Comparison of ENCODE assay signal across 9 mouse cellular contexts in genomic region chr8:57429166-57429887, GRCm38 (mm10). TPM values are rescaled to one million over a fixed set of nuclear protein-coding genes. Genes with fewer than 3 reads are reported as not detected.
DNase-seq lines count a peak whose midpoint lies in the region; ATAC-seq lines count a peak whose summit lies in the region.
"Had no signal": no experiment of that assay in that cellular context is flagged by ENCODE, and none has a peak within 500 bp of the region (broad histone marks: within the 10 kb centered on the region; RNA-seq: fewer than 3 reads in every experiment).

No protein-coding gene starts in this region.

- no peak overlapping the region for H3K27ac ChIP-seq in forebrain, embryonic 12.5 days
- H3K27ac ChIP-seq in neural tube, embryonic 13.5 days (replicated peaks): no peak overlapping the region
- H3K27ac ChIP-seq: embryonic facial prominence, embryonic 12.5 days had no signal

- peak overlapping the region; percentile 39 for H3K4me2 ChIP-seq in forebrain, embryonic 12.5 days
- H3K4me2 ChIP-seq in neural tube, embryonic 13.5 days: peak overlapping the region; percentile 25; the same call in 1 of the 2 replicates
- H3K4me2 ChIP-seq: embryonic facial prominence, embryonic 12.5 days had no signal

- peak; percentile 55; the same call in 1 of the 2 replicates for ATAC-seq in forebrain, embryonic 12.5 days (ENCODE audit: low FRiP score)
- ATAC-seq in neural tube, embryonic 13.5 days (ENCODE audit: low read depth): 0 out of 2 replicates have a peak, but pooled peaks have one; percentile 42

- no peaks in the 10 kb centered on the region for H3K36me3 ChIP-seq in forebrain, embryonic 12.5 days (replicated peaks)
- H3K36me3 ChIP-seq in neural tube, embryonic 13.5 days: no peaks in the 10 kb centered on the region
- H3K36me3 ChIP-seq: embryonic facial prominence, embryonic 12.5 days had no signal

- no peak overlapping the region for H3K4me3 ChIP-seq in forebrain, embryonic 12.5 days (replicated peaks)
- H3K4me3 ChIP-seq in neural tube, embryonic 13.5 days: no peak overlapping the region
- H3K4me3 ChIP-seq: embryonic facial prominence, embryonic 12.5 days had no signal

- H3K4me1 ChIP-seq in forebrain, embryonic 12.5 days: peaks cover 9% of the 10 kb centered on the region
- 0 out of 2 replicates have a peak, but pooled peaks cover 3% of the 10 kb centered on the region for H3K4me1 ChIP-seq in neural tube, embryonic 13.5 days (replicated peaks)
- H3K4me1 ChIP-seq: embryonic facial prominence, embryonic 12.5 days had no signal

- intact Hi-C loops in heart, postnatal 14 days (cut with DNase I): loop anchor here (1.0 to 10.0 kb wide), 5 partner anchors 102 to 747 kb away; partner anchors contain the start of gene Galnt7

- H3K9ac ChIP-seq in forebrain, embryonic 12.5 days: 0 out of 2 replicates have a peak overlapping the region, but pooled peaks have one; percentile 21
- H3K9ac ChIP-seq in neural tube, embryonic 13.5 days: no peak overlapping the region
- H3K9ac ChIP-seq: embryonic facial prominence, embryonic 12.5 days had no signal

- WGBS in forebrain, embryonic 12.5 days: 33% methylated on average over 18 of the region's 18 CpGs
- 39% methylated on average over 18 of the region's 18 CpGs for WGBS in neural tube, embryonic 13.5 days

- peak; percentile 15 to 51 for DNase-seq in CD8-positive naive resting alpha-beta T cell, adult 2 months (ENCODE audit: low read depth in 2 of 2, low spot score in 2 of 2)
- peak; percentile 75 for DNase-seq in c-Kit-positive CD71-negative TER-119-negative erythroid progenitor cells, embryonic 14.5 days (ENCODE audit: low read depth)
- DNase-seq in heart, postnatal 14 days: peak; percentile 81 to 88
- peak; percentile 66 to 88 for DNase-seq in kidney, postnatal 36 days
- peak; percentile 53 to 77 for DNase-seq in lung, adult 18-20 months
- DNase-seq in thymus, adult 18-20 months: peak; percentile 11 to 14

- H3K9me3 ChIP-seq in forebrain, embryonic 12.5 days: no peaks in the 10 kb centered on the region
- H3K9me3 ChIP-seq in neural tube, embryonic 13.5 days: no peaks in the 10 kb centered on the region
- H3K9me3 ChIP-seq: embryonic facial prominence, embryonic 12.5 days had no signal

- H3K27me3 ChIP-seq in forebrain, embryonic 12.5 days: no peaks in the 10 kb centered on the region
- H3K27me3 ChIP-seq in neural tube, embryonic 13.5 days: 0 out of 2 replicates have a peak, but pooled peaks cover 5% of the 10 kb centered on the region
- H3K27me3 ChIP-seq: embryonic facial prominence, embryonic 12.5 days had no signal

RNA-seq across cellular contexts. Expression of gene Scrg1, which starts 26.4 kb away (rescaled TPM):
- polyA plus RNA-seq in forebrain, embryonic 12.5 days (2016; fragmentation: Nextera tagmentation; extraction: Ambion mirVana): 0.81 and 1.4 TPM in 2 replicates
- under 1 TPM in 1 of 2 experiments, not detected in 1; 0.43 TPM for total RNA-seq in heart, postnatal 14 days (2021)
- 2.3 and 2.9 TPM in 2 replicates for polyA plus RNA-seq in neural tube, embryonic 13.5 days (2015; fragmentation: Nextera tagmentation; extraction: Ambion mirVana)

RNA-seq across cellular contexts. Expression of gene Sap30, which starts 58.3 kb away (rescaled TPM):
- 128 and 131 TPM in 2 replicates for polyA plus RNA-seq in forebrain, embryonic 12.5 days (2016; fragmentation: Nextera tagmentation; extraction: Ambion mirVana)
- total RNA-seq in heart, postnatal 14 days (2021): 10 to 100 TPM; 12.9 TPM
- polyA plus RNA-seq in neural tube, embryonic 13.5 days (2015; fragmentation: Nextera tagmentation; extraction: Ambion mirVana): 50.6 and 51.0 TPM in 2 replicates

Comparison
In these comparisons a context has a peak if more than half of its experiments do, and no peak if none do; other contexts are left out.
1. DNase-seq: peak in every context shown above with its lines; median percentile 84 in heart, postnatal 14 days; 77 in kidney, postnatal 36 days; 75 in c-Kit-positive CD71-negative TER-119-negative erythroid progenitor cells, embryonic 14.5 days; 65 in lung, adult 18-20 months; 33 in CD8-positive naive resting alpha-beta T cell, adult 2 months; 12 in thymus, adult 18-20 months.